Mouse (Mus musculus): Measurements from ENCODE around the gene Rap1gds1.

GRCm38 (mm10) chr3:138945516-138945915 is 129.5 kb downstream of the Rap1gds1 start:
- TF ChIP-seq CTCF (IDR thresholded peaks at IDR 0.05; ENCODE audit: low read depth) (no peak), EP300 (optimal IDR thresholded peaks at IDR 0.05) (no peak)

Measured in stomach, postnatal 0 days (tissue).